Mouse (Mus musculus) embryonic facial prominence, embryonic 14.5 days (tissue): Measurements from ENCODE around the gene Pimreg. TPM values are rescaled to one million over a fixed set of nuclear protein-coding genes. Genes with fewer than 3 reads are reported as not detected.

Experiments used
- ATAC-seq: fragments of 200-750 bp; cut with Nextera tagmentation; 2 replicates; pipeline ENCODE4 v1.8.0; 2017; ENCODE audit warnings: low read depth, moderate number of reproducible peaks, moderate TSS enrichment
- DNase-seq: peaks from one replicate; pipeline ENCODE4 v3.0.0-alpha.2; 2015; ENCODE audit warnings: low spot score
- H3K27ac ChIP-seq: fragments of 300-500 bp; sonication (generic); replicated peaks from 2 replicates; pipeline ENCODE4 v1.5.1; 2014; ENCODE audit warnings: low read depth, mild to moderate bottlenecking, low read length, moderate library complexity
- H3K27me3 ChIP-seq: fragments of 300-500 bp; sonication (generic); replicated peaks from 2 replicates; pipeline ENCODE4 v1.6.1; 2014; ENCODE audit warnings: low read length; ENCODE audit not compliant: control insufficient read depth, insufficient read depth
- H3K36me3 ChIP-seq: fragments of 300-500 bp; sonication (generic); 2 replicates; pipeline ENCODE4 v1.6.1; 2014; ENCODE audit warnings: low read length, mixed read lengths; ENCODE audit not compliant: control insufficient read depth, insufficient read depth
- H3K4me1 ChIP-seq: fragments of 300-500 bp; sonication (generic); 2 replicates; pipeline ENCODE4 v1.6.1; 2014; ENCODE audit warnings: antibody characterized with exemption, low read length; ENCODE audit not compliant: control insufficient read depth, insufficient read depth
- H3K4me2 ChIP-seq: fragments of 300-500 bp; sonication (generic); 2 replicates; pipeline ENCODE4 v1.6.1; 2014; ENCODE audit warnings: low read depth, mild to moderate bottlenecking, low read length, moderate library complexity, mixed read lengths
- H3K4me3 ChIP-seq: fragments of 300-500 bp; sonication (generic); 2 replicates; pipeline ENCODE4 v1.5.1; 2014; ENCODE audit warnings: low read depth, mild to moderate bottlenecking, low read length
- H3K9ac ChIP-seq: fragments of 300-500 bp; sonication (generic); 2 replicates; pipeline ENCODE4 v1.6.1; 2014; ENCODE audit warnings: low read depth, mild to moderate bottlenecking, low read length, moderate library complexity, mixed read lengths
- H3K9me3 ChIP-seq: fragments of 300-500 bp; sonication (generic); 2 replicates; pipeline ENCODE4 v1.6.1; 2016; ENCODE audit warnings: low read length; ENCODE audit not compliant: control insufficient read depth
- WGBS: fragments of 180-500 bp; shearing (Covaris S2); extraction: QIAGEN DNeasy Blood & Tissue Kit; methylation state at CpG from one replicate; pipeline ENCODE4 v1.1.7; 2014; 5-methylcytosine and 5-hydroxymethylcytosine counted together
- polyA plus RNA-seq: library from polyadenylated mRNA; unstranded; fragments of >200 nt; fragmentation: Nextera tagmentation; extraction: Ambion mirVana; gene quantifications from 2 replicates; pipeline ENCODE4 v1.2.1, GENCODE M21; 2014

Gene Pimreg
- polyA plus RNA-seq, 1 experiment from 2014 or later, result 77.9 TPM

DNA sequence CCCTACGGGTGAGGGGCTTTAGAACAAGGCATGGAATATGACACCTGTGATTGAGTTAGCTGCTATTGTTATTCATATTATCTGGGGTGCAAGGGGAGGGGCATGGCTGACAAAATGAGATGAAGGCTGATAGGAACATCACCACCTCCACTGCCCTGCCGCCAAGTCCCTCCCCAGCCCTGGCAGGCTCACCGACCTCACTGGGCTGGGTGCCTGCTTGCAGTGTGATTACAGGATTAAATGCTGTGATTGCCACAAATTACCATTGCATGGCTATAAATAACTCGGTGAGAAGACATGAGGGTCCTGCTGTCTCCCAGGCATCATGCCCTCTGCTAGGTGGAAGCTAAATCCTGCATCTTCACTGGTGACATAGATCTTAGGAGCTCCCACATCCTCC lies 36.8 kb downstream of the Pimreg start:
- Histone ChIP-seq H3K27me3 (no peaks in the 10 kb centered on the region), H3K36me3 (no peaks in the 10 kb centered on the region), H3K4me2 (no peak overlapping the region), H3K4me1 (no peaks in the 10 kb centered on the region), H3K4me3 (no peak overlapping the region), H3K9me3 (no peaks in the 10 kb centered on the region), H3K27ac (no peak overlapping the region), H3K9ac (no peak overlapping the region)
- no peak for ATAC-seq
- DNase-seq, result no peak
- WGBS, result 38% methylated on average over 4 of the region's 4 CpGs

DNA sequence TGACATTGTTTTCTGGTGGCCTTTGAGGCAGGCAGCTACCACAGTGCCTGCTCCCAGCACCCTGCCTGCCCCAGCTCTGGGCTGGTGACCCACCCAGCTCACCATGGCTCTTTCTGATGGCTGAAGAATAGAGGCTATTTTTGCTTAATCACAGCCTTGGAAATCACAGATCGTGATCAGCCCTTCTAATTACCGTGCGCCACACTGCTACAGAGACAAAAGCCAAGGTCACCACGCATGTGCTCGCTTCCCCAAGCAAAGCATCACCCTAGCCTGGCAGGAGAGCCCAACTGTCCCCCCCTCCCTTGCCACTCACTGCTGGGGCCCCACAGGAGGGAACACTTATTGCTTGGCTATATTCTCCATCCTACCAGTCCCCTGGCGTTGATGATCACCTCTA lies 38.6 kb downstream of the Pimreg start:
- 81% methylated on average over 6 of the region's 6 CpGs for WGBS
- ATAC-seq (no peak), DNase-seq (no peak)
- H3K36me3 ChIP-seq, result no peaks in the 10 kb centered on the region
- no peak overlapping the region for H3K27ac ChIP-seq
- H3K27me3 ChIP-seq, result no peaks in the 10 kb centered on the region
- no peaks in the 10 kb centered on the region for H3K4me1 ChIP-seq
- H3K9me3 ChIP-seq, result no peaks in the 10 kb centered on the region
- H3K4me2 ChIP-seq, result no peak overlapping the region
- no peak overlapping the region for H3K4me3 ChIP-seq
- no peak overlapping the region for H3K9ac ChIP-seq

DNA sequence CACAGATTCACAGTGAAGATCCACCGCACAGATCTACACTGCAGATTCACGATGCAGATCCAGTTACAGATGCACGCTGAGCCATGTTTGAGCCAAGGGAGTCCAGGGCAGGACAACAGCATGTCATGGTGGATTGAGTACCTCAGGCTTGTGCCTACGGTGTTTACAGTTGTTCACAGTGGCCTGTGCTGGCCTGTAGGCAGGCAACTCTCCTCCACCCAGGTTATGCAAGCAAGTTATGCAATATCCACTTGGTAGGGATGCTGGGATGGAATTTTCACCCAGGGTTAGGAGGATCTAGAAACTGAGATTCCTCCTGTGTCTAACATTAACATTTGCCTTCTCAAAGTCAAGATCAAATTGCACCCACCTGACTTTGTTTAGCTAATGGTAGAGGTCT lies 40.8 kb downstream of the Pimreg start:
- no peaks in the 10 kb centered on the region for H3K27me3 ChIP-seq
- 83% methylated on average over 4 of the region's 4 CpGs for WGBS
- no peak overlapping the region for H3K27ac ChIP-seq
- no peak overlapping the region for H3K4me2 ChIP-seq
- H3K9ac ChIP-seq, result no peak overlapping the region
- H3K4me1 ChIP-seq, result peaks cover 14% of the 10 kb centered on the region
- H3K9me3 ChIP-seq, result no peaks in the 10 kb centered on the region
- DNase-seq (no peak), ATAC-seq (no peak)
- no peaks in the 10 kb centered on the region for H3K36me3 ChIP-seq
- no peak overlapping the region for H3K4me3 ChIP-seq

DNA sequence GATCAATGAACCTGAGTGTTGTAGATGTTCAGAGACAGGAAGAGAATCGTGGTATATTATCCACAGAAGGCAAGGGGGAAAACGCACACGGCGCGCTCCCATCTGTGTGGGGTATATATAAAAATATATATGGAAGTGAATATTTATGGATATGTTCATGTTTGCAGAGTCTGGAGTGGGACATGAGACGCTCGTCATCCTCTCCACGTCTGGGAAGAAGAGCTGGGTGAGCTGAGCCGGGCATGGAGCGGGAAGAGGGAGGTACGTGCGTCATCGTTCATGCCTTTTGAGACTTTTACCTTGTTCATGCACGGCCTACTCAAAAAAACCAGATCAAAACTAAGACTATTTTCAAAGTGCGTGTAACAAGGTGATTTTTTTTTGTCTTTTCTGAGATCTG lies 42.5 kb downstream of the Pimreg start:
- no peaks in the 10 kb centered on the region for H3K9me3 ChIP-seq
- no peak overlapping the region for H3K27ac ChIP-seq
- no peaks in the 10 kb centered on the region for H3K36me3 ChIP-seq
- no peaks in the 10 kb centered on the region for H3K27me3 ChIP-seq
- WGBS, result 97% methylated on average over 15 of the region's 15 CpGs
- H3K4me3 ChIP-seq, result no peak overlapping the region
- DNase-seq, result no peak
- no peak overlapping the region for H3K4me2 ChIP-seq
- H3K4me1 ChIP-seq, result peaks cover 14% of the 10 kb centered on the region
- no peak overlapping the region for H3K9ac ChIP-seq
- ATAC-seq, result no peak

DNA sequence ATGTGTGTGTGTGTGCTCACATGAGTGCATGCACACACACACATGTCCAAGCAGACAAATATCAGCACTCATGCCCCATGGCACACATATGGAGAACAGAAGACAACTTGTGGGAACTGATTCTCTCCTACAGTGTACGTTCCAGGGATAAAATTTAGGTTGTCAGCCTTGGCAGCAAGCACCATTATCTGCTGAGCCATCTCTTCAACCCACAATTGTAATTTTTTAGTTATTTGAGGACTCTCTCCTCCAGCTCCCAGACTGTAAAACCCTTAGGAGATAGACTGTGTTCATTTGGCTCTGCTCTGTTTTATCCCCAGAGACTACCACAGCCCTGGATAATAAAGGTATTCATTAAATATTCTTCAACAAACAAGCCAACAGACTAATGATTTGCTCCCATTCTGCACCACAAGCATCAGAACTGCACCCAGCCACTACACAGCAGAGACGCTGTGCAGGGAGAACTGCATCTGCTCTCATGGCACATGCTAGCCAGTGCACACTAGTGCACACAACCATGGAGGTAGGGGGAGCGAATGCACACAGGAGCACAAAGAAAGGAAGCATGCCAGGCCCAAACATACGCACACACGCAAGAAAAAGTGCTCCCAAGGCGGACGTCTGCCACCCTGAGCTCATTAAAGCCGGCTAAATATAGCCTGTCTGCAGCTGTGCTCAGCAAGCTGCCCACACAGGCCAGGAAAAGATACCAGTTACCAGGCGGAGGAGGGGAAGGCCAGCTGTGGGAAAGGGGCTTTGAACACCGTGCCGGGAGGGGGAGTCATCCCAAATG lies 44.6 kb downstream of the Pimreg start:
- Histone ChIP-seq H3K4me2 (no peak overlapping the region), H3K27ac (peak overlapping the region; percentile 71), H3K9ac (peak overlapping the region; percentile 15; the same call in 1 of the 2 replicates), H3K9me3 (no peaks in the 10 kb centered on the region), H3K4me3 (no peak overlapping the region), H3K27me3 (no peaks in the 10 kb centered on the region), H3K4me1 (peaks cover 14% of the 10 kb centered on the region), H3K36me3 (no peaks in the 10 kb centered on the region)
- DNase-seq (peak; percentile 84), ATAC-seq (peak; percentile 91)
- WGBS, result 24% methylated on average over 11 of the region's 11 CpGs

DNA sequence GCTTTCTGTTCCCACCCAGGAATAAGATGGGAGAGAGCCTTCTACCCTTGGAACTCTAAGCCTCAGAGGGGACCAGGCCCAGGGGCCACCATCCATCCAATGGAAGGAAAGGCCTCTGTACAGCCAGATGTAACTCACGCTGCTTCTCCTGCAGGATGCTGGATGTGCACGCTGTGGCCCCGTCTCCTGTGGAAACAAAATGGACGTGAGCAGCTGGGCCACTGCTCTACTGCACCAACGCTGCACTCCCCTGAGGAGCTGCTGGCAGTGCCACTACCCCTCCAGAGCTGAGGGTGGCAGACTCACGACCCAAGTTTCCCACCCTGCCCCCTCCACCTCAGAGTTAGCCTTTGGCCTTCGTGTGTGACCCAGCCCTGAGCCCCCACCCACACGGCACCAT lies 50.6 kb downstream of the Pimreg start:
- no peak overlapping the region for H3K27ac ChIP-seq
- no peaks in the 10 kb centered on the region for H3K9me3 ChIP-seq
- ATAC-seq, result no peak
- DNase-seq, result no peak
- no peak overlapping the region for H3K4me2 ChIP-seq
- no peak overlapping the region for H3K9ac ChIP-seq
- WGBS, result 56% methylated on average over 8 of the region's 8 CpGs
- no peaks in the 10 kb centered on the region for H3K27me3 ChIP-seq
- no peaks in the 10 kb centered on the region for H3K36me3 ChIP-seq
- H3K4me3 ChIP-seq, result no peak overlapping the region
- no peaks in the 10 kb centered on the region for H3K4me1 ChIP-seq

DNA sequence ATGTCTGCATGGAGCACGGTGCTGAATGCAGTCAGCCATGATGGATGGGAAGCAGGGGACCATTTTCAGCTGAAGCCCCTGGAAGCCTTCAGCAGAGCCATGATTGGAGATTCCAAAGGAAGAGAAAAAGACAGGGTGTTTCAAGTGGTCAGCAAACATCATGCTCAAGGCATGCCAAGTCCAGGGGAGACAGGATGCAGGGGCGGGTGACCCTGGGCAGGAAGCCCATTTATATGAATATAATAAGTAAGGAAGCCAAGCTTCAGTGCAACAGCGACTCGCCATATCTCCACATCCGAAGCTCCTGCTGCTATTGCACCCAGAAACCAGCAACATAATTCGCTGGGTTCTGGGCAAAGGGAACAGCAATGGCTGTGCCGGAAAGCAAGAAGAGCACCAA lies 52.6 kb downstream of the Pimreg start:
- no peaks in the 10 kb centered on the region for H3K9me3 ChIP-seq
- no peaks in the 10 kb centered on the region; the same call in 1 of the 2 replicates for H3K4me1 ChIP-seq
- no peak overlapping the region for H3K9ac ChIP-seq
- ATAC-seq, result no peak
- H3K27me3 ChIP-seq, result no peaks in the 10 kb centered on the region
- H3K4me3 ChIP-seq, result no peak overlapping the region
- H3K27ac ChIP-seq, result no peak overlapping the region
- no peaks in the 10 kb centered on the region for H3K36me3 ChIP-seq
- 88% methylated on average over 7 of the region's 7 CpGs for WGBS
- no peak overlapping the region for H3K4me2 ChIP-seq
- DNase-seq, result no peak

DNA sequence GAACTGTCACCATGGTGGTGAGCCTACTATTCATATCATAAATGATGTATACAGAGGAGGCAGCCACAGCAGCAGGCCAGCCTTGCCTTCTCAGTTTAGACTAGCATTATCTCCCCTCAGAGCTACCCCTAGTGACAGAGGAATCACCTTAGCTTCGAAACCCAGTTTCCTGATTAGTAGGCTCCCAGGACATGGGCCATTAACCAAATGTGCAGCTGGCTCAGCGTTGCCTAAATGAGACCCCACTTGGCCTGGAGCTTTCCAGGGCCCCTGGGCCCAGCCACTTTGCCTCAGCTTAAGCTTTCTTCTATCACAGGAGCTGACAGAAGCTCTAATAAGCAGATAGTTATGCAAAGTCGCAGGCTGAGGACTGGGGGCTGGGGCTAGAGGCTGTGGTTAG lies 54.2 kb downstream of the Pimreg start:
- ATAC-seq (no peak), DNase-seq (no peak)
- H3K4me2 ChIP-seq, result no peak overlapping the region
- 49% methylated on average over 3 of the region's 3 CpGs for WGBS
- H3K9me3 ChIP-seq, result no peaks in the 10 kb centered on the region
- no peaks in the 10 kb centered on the region; the same call in 1 of the 2 replicates for H3K4me1 ChIP-seq
- no peak overlapping the region for H3K9ac ChIP-seq
- no peaks in the 10 kb centered on the region for H3K27me3 ChIP-seq
- no peak overlapping the region for H3K4me3 ChIP-seq
- no peak overlapping the region for H3K27ac ChIP-seq
- no peaks in the 10 kb centered on the region for H3K36me3 ChIP-seq
